Mouse (Mus musculus) embryonic facial prominence, embryonic 14.5 days (tissue): ENCODE results near the gene Nccrp1. TPM values are rescaled to one million over a fixed set of nuclear protein-coding genes. Genes with fewer than 3 reads are reported as not detected.
"Not testable (repeated sequence)": the region's sequence is repeated elsewhere in the genome, so short reads cannot be mapped to it uniquely, and the experiment has no call there.

Experiments used
- ATAC-seq: fragments of 200-750 bp; cut with Nextera tagmentation; 2 replicates; pipeline ENCODE4 v1.8.0; 2017; ENCODE audit warnings: low read depth, moderate number of reproducible peaks, moderate TSS enrichment
- DNase-seq: peaks from one replicate; pipeline ENCODE4 v3.0.0-alpha.2; 2015; ENCODE audit warnings: low spot score
- H3K27ac ChIP-seq: fragments of 300-500 bp; sonication (generic); replicated peaks from 2 replicates; pipeline ENCODE4 v1.5.1; 2014; ENCODE audit warnings: low read depth, mild to moderate bottlenecking, low read length, moderate library complexity
- H3K27me3 ChIP-seq: fragments of 300-500 bp; sonication (generic); replicated peaks from 2 replicates; pipeline ENCODE4 v1.6.1; 2014; ENCODE audit warnings: low read length; ENCODE audit not compliant: control insufficient read depth, insufficient read depth
- H3K36me3 ChIP-seq: fragments of 300-500 bp; sonication (generic); 2 replicates; pipeline ENCODE4 v1.6.1; 2014; ENCODE audit warnings: low read length, mixed read lengths; ENCODE audit not compliant: control insufficient read depth, insufficient read depth
- H3K4me1 ChIP-seq: fragments of 300-500 bp; sonication (generic); 2 replicates; pipeline ENCODE4 v1.6.1; 2014; ENCODE audit warnings: antibody characterized with exemption, low read length; ENCODE audit not compliant: control insufficient read depth, insufficient read depth
- H3K4me2 ChIP-seq: fragments of 300-500 bp; sonication (generic); 2 replicates; pipeline ENCODE4 v1.6.1; 2014; ENCODE audit warnings: low read depth, mild to moderate bottlenecking, low read length, moderate library complexity, mixed read lengths
- H3K4me3 ChIP-seq: fragments of 300-500 bp; sonication (generic); 2 replicates; pipeline ENCODE4 v1.5.1; 2014; ENCODE audit warnings: low read depth, mild to moderate bottlenecking, low read length
- H3K9ac ChIP-seq: fragments of 300-500 bp; sonication (generic); 2 replicates; pipeline ENCODE4 v1.6.1; 2014; ENCODE audit warnings: low read depth, mild to moderate bottlenecking, low read length, moderate library complexity, mixed read lengths
- H3K9me3 ChIP-seq: fragments of 300-500 bp; sonication (generic); 2 replicates; pipeline ENCODE4 v1.6.1; 2016; ENCODE audit warnings: low read length; ENCODE audit not compliant: control insufficient read depth
- WGBS: fragments of 180-500 bp; shearing (Covaris S2); extraction: QIAGEN DNeasy Blood & Tissue Kit; methylation state at CpG from one replicate; pipeline ENCODE4 v1.1.7; 2014; 5-methylcytosine and 5-hydroxymethylcytosine counted together
- microRNA-seq: library from miRNA; unstranded; fragments of <30 nt; microRNA quantifications from one replicate; pipeline ENCODE4, GENCODE M21; 2016; ENCODE audit warnings: borderline number of aligned reads
- polyA plus RNA-seq: library from polyadenylated mRNA; unstranded; fragments of >200 nt; fragmentation: Nextera tagmentation; extraction: Ambion mirVana; gene quantifications from 2 replicates; pipeline ENCODE4 v1.2.1, GENCODE M21; 2014

Gene Nccrp1
- polyA plus RNA-seq, 1 experiment from 2014 or later: 0.43 TPM

GRCm38 (mm10) chr7:28522536-28522935, 24.5 kb downstream of the Nccrp1 start, which contains the start of gene Ifnl3:
TSS of gene Ifnl3 (plus strand) at chr7:28522836.
- not testable (repeated sequence) for H3K27me3 ChIP-seq, H3K4me1 ChIP-seq, H3K9me3 ChIP-seq, H3K4me3 ChIP-seq, H3K9ac ChIP-seq, DNase-seq, ATAC-seq, H3K4me2 ChIP-seq, H3K36me3 ChIP-seq, H3K27ac ChIP-seq
- WGBS: 72% methylated on average over 5 of the region's 6 CpGs

- Histone ChIP-seq H3K36me3 (no peaks in the 10 kb centered on the region), H3K4me3 (no peak overlapping the region), H3K27me3 (no peaks in the 10 kb centered on the region), H3K9ac (no peak overlapping the region), H3K4me1 (no peaks in the 10 kb centered on the region), H3K9me3 (no peaks in the 10 kb centered on the region), H3K27ac (no peak overlapping the region), H3K4me2 (no peak overlapping the region)
- no peak for DNase-seq
- 66% methylated on average over 8 of the region's 8 CpGs for WGBS
- ATAC-seq: no peak
Measured at GRCm38 (mm10) chr7:28511441-28511840, 35.6 kb downstream of the Nccrp1 start.

GRCm38 (mm10) chr7:28510405-28510974, 36.6 kb downstream of the Nccrp1 start, which contains the start of gene Ifnl2:
TSS of gene Ifnl2 (minus strand) at chr7:28510455.
- not testable (repeated sequence) for ATAC-seq, H3K36me3 ChIP-seq, H3K4me2 ChIP-seq, DNase-seq, H3K27ac ChIP-seq, H3K4me3 ChIP-seq, H3K27me3 ChIP-seq, H3K4me1 ChIP-seq, H3K9me3 ChIP-seq, H3K9ac ChIP-seq
- 58% methylated on average over 7 of the region's 8 CpGs for WGBS

- H3K27me3 ChIP-seq, H3K4me1 ChIP-seq, H3K4me3 ChIP-seq, ATAC-seq, H3K4me2 ChIP-seq, H3K9ac ChIP-seq, H3K36me3 ChIP-seq, H3K9me3 ChIP-seq, DNase-seq, H3K27ac ChIP-seq: not testable (repeated sequence)
- WGBS: 58% methylated on average over 2 of the region's 2 CpGs
Measured at GRCm38 (mm10) chr7:28509121-28509520, 37.9 kb downstream of the Nccrp1 start.

DNA sequence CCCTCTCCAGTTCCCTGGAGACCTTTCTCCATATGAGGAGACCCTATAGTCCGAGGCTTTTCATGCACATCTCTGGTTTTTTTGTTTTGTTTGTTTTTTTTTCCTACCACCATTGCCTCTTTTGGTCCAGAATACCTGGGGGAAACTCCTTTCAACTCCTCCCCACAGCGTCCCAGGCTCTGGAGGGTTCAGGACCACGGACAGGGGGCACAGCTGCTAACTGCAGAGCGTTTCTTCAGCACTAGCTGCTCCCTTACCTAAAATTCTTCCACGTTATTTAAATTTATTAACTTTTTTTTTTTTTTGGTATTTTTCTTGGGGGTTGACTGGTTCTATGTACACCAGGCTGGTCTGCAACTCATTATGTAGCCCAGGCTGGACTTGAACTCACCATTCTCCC, 41.5 kb downstream of the Nccrp1 start:
- no peak overlapping the region for H3K4me3 ChIP-seq
- DNase-seq: peak; percentile 47
- H3K4me1 ChIP-seq: no peaks in the 10 kb centered on the region
- H3K27ac ChIP-seq: no peak overlapping the region
- H3K27me3 ChIP-seq: no peaks in the 10 kb centered on the region
- no peaks in the 10 kb centered on the region for H3K36me3 ChIP-seq
- H3K9me3 ChIP-seq: peaks cover 4% of the 10 kb centered on the region; the same call in 1 of the 2 replicates
- WGBS: 5% methylated on average over 5 of the region's 5 CpGs
- H3K4me2 ChIP-seq: no peak overlapping the region
- ATAC-seq: no peak
- H3K9ac ChIP-seq: no peak overlapping the region

DNA sequence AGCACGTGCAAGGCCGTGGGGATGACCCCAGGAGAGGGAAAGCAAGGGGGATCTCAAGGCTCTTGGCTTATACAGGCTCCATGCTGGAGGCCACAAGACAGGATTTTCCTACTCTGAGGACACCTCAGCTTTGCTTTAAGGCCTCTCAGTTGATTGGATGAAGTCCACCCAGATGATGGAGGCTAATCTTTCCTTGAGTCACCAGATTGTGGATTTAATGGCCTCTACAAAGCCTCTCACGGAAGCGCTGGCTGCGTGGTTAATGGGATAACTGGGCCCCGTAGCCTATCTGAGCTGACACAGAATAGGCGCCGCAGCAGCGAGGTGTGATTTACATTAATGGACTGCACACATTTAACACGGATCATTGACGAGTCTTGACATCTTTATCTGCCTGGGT, 51.6 kb downstream of the Nccrp1 start:
- Histone ChIP-seq H3K9me3 (no peaks in the 10 kb centered on the region), H3K9ac (no peak overlapping the region), H3K4me2 (no peak overlapping the region), H3K4me1 (no peaks in the 10 kb centered on the region), H3K4me3 (no peak overlapping the region), H3K27ac (no peak overlapping the region), H3K27me3 (no peaks in the 10 kb centered on the region), H3K36me3 (no peaks in the 10 kb centered on the region)
- WGBS: 83% methylated on average over 11 of the region's 11 CpGs
- no peak for DNase-seq
- ATAC-seq: no peak

Small RNA genes lying within 50 kb of the gene (microRNA-seq; reads per million reads assigned to microRNA genes)
- not detected for gene Mir7049

Other genes starting within 250 kb of the Nccrp1 start
- 0.90 and 2.1 TPM in 2 replicates for gene Dll3, start 245.0 kb downstream of the Nccrp1 start, polyA plus RNA-seq
- gene Timm50, start 235.2 kb downstream of the Nccrp1 start, polyA plus RNA-seq: 124 and 134 TPM in 2 replicates
- gene Supt5, start 208.5 kb downstream of the Nccrp1 start, polyA plus RNA-seq: 70.5 and 82.3 TPM in 2 replicates
- 1,196 and 1,252 TPM in 2 replicates for gene Rps16, start 196.6 kb downstream of the Nccrp1 start, polyA plus RNA-seq
- gene Plekhg2, start 174.7 kb downstream of the Nccrp1 start, polyA plus RNA-seq: 41.1 and 51.3 TPM in 2 replicates
- gene Zfp36, start 167.0 kb downstream of the Nccrp1 start, polyA plus RNA-seq: 13.5 and 14.4 TPM in 2 replicates
- 44.1 and 48.2 TPM in 2 replicates for gene Med29, start 154.5 kb downstream of the Nccrp1 start, polyA plus RNA-seq
- 52.1 and 54.1 TPM in 2 replicates for gene Paf1, start 154.3 kb downstream of the Nccrp1 start, polyA plus RNA-seq
- 14.7 and 20.4 TPM in 2 replicates for gene Gmfg, start 109.8 kb downstream of the Nccrp1 start, polyA plus RNA-seq
- gene Lrfn1, start 95.3 kb downstream of the Nccrp1 start, polyA plus RNA-seq: 4.0 and 6.7 TPM in 2 replicates
- not detected in 2 replicates for gene Ifnl2, start 36.8 kb downstream of the Nccrp1 start, polyA plus RNA-seq
- gene Ifnl3, start 24.4 kb downstream of the Nccrp1 start, polyA plus RNA-seq: not detected in 2 replicates
- gene Sycn, start 6.4 kb downstream of the Nccrp1 start, polyA plus RNA-seq: not detected in 2 replicates
- gene Samd4b, start 50.9 kb upstream of the Nccrp1 start, polyA plus RNA-seq: 31.5 and 33.8 TPM in 2 replicates
- 20.7 and 23.5 TPM in 2 replicates for gene Pak4, start 50.9 kb upstream of the Nccrp1 start, polyA plus RNA-seq
- gene Acp7, start 84.1 kb upstream of the Nccrp1 start, polyA plus RNA-seq: 0.10 and 0.40 TPM in 2 replicates
- 6.9 and 7.1 TPM in 2 replicates for gene Fbxo27, start 145.6 kb upstream of the Nccrp1 start, polyA plus RNA-seq
- gene Fbxo17, start 169.6 kb upstream of the Nccrp1 start, polyA plus RNA-seq: 27.8 and 29.0 TPM in 2 replicates
- 119 and 120 TPM in 2 replicates for gene Mrps12, start 194.6 kb upstream of the Nccrp1 start, polyA plus RNA-seq
- 20.5 and 22.9 TPM in 2 replicates for gene Sars2, start 194.7 kb upstream of the Nccrp1 start, polyA plus RNA-seq
- gene Ccer2, start 208.9 kb upstream of the Nccrp1 start, polyA plus RNA-seq: 3.8 and 12.7 TPM in 2 replicates
- 76.8 and 79.3 TPM in 2 replicates for gene Sirt2, start 219.5 kb upstream of the Nccrp1 start, polyA plus RNA-seq
- 40.9 and 41.5 TPM in 2 replicates for gene Nfkbib, start 220.3 kb upstream of the Nccrp1 start, polyA plus RNA-seq
- 2.7 and 3.0 TPM in 2 replicates for gene Rinl, start 241.7 kb upstream of the Nccrp1 start, polyA plus RNA-seq